Mouse (Mus musculus) right cerebral cortex, adult 18-20 months (tissue): ENCODE results near the gene Golim4.

Source experiments
- DNase-seq: peaks from one replicate; pipeline ENCODE4 v3.0.0; 2022; ENCODE audit warnings: mixed read lengths

Gene Golim4

DNA sequence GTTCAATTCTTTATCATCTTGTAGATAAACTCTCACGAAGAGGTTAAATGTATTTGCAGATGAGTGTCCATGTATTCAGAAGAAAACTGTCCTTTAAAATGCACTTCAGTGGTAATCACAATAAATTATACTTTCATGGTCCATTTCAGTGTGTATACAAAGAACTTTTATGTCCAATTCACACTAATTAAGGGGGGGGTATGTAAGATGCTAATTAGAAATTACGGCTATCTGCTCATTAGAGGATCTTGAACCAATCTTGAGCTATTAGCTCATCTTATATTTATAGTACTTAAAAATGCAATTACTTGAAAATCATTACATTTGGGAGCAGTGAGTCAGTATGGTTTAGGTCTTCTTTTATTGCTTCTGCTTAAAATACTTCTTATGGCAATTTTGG lies 31.6 kb downstream of the Golim4 start:
- no peak for DNase-seq

DNA sequence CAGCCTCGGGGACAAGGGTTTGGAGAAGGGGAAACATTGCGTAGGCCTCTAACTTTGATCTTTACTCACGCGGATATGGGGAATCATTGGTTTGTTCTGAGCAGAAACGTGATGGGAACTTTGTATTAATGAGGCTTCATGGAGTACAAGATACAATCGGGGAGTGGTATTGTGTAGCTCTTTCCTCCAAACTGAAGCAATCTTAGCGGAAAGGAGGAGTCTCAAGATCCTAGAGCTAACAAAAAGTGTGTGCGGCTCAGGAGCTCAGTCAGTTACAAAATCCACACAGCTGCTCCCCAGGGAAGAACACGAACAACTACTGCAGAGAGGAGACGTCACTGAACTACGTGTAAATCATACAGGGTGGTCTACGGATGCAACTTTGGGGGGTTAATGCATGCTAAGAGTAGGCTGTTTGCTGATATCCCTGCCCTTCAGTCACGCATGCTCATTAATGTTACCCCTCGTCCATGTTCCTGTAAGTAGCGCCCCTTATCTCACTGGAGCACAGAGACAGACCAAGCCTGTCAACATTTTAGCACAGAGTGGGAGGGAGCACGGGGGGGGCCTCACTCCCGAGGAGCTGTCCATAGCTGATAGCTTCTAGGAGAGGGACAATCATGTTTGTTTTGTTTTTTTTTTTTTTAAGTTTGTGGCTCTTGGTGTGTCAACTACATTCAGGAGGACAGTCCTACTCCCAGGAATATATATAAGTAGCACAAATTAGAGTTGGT lies 38.8 kb downstream of the Golim4 start:
- DNase-seq: no peak

DNA sequence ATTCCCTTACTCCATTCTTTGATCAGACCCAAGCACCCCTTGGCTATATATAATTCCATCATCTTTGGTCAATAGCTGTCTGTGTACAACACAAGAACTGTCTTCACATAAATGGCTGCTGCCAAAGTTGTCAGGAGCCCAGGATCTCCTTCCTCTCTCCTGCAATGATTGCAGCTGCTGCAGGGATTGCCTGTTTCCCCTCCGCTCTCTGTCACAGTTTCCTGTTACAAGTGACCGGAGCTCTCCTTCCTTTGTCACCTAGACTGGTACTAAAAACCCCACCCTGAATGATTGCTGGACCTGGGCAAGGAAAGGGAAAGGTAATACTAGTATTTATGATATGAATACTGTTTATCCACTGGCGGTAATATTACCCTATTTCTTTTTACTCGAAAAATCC lies 44.0 kb downstream of the Golim4 start:
- no peak for DNase-seq

DNA sequence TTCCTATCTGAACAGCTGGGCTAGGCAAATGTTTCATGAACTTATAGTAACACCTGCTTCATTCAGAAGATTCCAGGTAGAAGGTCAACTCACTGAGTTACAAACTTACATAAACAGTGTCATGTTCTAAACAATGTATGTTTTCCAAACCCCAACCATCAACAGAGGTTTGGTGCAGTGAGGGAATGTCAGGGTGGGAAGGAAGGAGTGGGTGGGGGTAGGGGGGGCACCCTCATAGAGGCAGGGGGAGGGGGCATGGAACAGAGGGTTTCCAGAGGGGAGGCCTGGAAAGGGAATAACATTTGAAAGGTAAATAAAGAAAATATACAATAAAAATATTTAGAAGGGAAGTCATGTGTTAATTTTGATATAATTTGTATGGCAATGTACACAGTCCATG lies 46.0 kb downstream of the Golim4 start:
- no peak for DNase-seq

DNA sequence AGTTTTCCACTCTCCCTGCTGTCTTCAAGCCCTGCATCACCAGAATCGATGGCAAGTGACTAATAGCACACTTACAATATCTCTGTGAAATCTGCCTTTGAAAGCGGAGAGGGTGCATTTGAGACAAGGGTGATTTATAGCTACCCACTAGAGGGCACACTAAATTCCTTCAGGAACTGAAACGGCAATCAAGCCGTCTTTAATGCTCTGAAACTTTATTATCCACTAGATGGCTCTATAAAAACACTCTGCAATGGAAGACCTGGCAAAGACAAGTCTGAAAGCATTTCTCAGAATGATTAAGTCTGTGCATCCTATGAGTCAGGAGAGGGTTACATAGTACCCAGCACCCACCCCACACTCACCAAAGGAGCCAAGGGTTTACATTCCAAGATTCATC lies 46.5 kb downstream of the Golim4 start:
- DNase-seq: peak; percentile 50

DNA sequence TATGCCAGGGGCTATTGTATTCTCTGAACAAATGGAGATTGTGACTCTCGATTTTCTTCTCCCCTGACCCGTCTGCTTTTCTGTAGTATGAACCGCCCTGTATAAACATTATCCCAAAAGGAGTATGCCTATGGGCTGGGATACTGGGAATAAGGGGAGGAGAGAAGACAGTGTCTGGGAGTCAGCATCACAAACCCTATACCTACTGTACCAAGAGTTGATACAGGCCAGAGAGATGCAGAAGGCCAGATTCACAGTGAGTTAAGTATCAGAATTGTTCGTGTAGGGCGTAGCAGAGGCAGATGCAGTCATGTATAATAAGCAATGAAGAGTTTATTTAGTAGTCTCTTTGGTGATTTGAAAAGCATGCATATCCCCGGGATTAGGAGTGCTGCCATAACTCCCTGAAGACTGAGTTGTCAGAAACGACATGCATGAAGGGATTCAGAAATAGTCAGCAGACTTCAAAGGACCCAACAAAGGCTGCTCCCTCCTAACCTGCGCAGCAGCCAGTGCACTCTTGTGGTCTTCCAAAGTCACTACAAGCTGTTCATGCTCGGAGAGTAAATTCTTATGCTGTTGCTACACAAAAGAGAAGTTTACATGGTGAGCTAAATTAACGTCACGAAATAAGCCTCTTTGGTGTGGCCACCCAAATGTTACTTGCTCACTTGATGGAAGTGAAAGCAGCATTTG lies 54.7 kb downstream of the Golim4 start:
- DNase-seq: no peak

DNA sequence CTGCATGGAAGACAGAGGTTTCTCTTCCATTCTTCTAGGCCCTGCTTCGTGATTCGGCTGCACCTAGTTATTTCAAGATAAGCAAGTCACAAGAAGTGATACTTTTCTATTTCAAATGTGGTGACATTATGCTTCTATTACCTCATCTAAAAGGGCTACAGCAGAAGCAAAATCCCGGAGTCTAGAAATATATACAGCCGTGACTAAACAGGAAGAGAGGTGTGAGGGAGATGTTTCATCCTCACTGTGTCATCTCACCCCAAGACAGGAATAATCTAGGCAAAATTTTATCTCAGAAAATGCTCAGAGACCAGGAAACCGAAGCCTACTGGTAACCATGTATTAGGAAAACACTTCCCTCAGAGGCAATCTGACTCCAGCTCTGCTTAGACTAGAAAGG lies 61.7 kb downstream of the Golim4 start:
- peak; percentile 9 for DNase-seq

DNA sequence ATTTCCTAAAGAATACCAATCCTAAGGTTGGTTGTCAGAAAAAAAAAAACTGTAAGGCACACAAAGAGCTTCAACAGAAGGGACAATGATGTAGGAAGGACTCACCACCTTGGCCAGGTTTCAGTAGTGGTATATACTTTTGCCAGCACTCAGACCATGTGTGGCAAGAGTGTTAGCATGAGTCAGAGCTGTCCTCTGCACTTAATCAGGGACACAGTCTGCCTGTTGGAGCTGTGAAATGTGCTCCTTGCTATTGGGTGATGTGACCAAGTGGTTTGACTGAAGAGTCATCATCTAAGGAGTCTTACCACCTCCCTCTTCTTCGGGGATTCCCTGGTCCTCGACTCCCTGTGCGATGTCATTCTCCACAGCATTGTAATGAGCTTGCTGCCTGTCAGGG lies 65.2 kb downstream of the Golim4 start:
- no peak for DNase-seq

DNA sequence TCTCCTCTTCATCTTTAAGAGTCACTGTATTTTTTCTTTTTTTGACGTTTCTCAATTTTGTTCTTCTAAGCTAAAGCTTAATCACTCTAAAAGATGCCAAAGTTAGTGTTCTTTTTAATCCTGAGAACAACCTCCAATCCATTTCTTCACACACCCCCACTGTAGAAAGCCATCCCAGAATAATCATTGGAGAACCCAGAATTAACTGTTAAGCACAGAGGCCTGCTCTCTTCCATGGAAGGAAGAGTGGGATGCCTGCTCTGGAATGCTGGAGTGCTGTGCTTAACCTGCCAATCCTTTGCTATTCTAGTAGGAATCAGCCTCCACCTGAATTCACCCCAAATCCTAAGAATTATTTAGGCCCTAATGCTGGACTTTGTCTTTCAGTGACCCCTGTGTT lies 67.4 kb downstream of the Golim4 start:
- no peak for DNase-seq

DNA sequence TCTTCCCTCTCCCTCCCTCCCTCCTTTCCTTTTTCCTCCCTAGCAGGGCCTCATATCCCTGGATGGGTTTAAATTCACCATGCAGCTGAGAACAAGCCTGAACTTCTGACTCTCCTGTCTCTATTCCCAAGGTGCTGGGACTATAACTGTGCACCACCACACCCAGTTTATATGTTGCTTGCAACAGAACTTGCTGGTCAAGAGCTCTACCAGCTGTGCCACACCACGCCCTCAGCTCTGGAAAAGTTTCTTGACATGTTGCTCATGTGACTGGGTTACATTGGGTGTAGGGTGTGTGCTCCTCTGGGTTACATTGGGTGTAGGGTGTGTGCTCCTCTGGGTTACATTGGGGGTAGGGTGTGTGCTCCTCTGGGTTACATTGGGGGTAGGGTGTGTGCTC lies 75.2 kb downstream of the Golim4 start:
- DNase-seq: no peak

DNA sequence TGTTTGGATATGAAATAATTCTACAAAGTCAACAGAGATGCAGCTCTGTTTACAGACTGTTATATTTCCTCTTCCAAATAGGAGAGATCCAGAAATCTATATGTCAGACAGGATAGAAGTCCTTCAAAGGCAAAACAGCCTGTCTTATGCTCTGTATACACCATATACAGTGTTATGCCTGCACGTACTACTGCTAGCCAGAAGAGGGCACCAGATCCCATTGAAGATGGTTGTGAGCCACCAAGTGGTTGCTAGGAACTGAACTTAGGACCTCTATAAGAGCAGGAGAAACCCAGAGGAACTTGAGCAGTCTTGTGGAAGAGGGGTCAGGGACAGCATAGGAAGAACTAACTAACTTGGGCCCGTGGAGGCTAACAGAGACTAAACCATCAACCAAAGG lies 77.5 kb downstream of the Golim4 start:
- no peak for DNase-seq

DNA sequence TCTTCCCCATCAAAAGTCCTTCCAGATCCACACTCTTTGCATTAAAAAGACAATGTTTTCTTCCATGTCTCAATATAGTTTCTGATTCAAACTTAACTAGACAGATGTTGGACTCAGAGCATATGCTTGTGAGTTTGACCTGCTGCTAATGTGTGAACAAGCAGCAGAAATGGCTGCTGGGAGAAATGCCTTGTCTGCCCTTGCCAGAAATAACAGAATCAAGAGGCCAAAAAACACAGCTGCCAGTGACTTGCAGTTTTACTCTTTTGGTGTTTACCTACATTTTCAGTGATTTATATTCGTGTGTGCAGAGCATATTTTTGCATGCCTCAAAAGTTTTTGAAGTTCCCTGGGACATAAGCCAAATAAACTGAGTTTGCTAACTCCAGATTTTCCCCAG lies 87.9 kb downstream of the Golim4 start:
- no peak for DNase-seq

DNA sequence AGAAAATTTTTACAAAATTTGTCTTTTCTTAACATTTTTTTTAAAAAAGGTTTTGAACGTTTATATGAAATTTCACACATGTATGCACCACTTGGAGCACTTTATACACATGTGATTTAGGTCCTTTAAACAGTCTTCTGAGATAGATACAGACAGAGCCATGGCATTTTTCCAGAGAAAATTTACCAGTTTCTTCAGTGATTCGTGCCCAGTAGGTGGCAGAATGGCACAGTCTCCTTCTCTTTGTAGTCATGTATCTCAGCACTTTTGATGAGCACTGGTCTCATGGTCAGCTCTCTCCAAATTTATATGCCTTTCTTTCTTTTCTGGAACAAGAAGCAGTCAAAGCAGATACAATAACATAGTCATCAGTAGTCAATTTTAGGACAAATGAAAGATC lies 92.5 kb downstream of the Golim4 start:
- no peak for DNase-seq

DNA sequence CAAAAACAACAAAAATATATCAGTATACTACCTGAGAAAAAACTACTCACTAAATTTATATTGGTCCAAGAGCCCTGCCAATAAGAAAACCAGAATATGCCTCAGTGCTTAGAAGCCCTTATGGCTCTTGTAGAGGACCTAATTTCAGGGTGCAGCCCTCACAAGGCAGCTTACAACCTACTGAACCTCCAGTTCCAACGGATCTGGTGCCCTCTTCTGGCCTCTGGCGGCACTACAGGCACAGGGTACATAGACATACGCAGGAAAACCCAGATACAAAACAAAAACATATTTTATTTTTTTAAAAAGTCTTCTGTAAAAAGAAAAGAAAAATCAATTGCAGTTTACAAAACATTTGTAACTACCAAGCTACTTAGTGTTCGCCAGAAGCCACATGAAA lies 95.1 kb downstream of the Golim4 start:
- DNase-seq: no peak

DNA sequence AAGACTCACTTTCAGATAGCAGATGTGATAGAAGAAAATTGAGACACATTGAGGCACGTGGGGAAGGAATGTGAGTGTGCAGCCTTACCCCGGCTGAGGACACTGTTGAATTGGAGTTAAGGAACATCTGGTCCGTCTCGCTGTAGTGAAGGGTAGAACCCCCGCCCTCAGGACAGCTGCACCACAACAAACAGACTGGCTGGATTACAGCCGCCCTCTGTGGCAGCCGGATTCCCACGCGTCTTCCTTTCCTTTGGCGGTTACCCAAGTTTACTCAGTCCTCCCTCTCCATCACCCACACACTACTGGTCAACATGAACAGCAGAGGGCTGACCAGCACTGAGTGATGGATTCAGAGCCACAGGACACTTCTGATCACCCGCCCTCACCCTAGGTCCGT lies 96.0 kb downstream of the Golim4 start:
- no peak for DNase-seq

DNA sequence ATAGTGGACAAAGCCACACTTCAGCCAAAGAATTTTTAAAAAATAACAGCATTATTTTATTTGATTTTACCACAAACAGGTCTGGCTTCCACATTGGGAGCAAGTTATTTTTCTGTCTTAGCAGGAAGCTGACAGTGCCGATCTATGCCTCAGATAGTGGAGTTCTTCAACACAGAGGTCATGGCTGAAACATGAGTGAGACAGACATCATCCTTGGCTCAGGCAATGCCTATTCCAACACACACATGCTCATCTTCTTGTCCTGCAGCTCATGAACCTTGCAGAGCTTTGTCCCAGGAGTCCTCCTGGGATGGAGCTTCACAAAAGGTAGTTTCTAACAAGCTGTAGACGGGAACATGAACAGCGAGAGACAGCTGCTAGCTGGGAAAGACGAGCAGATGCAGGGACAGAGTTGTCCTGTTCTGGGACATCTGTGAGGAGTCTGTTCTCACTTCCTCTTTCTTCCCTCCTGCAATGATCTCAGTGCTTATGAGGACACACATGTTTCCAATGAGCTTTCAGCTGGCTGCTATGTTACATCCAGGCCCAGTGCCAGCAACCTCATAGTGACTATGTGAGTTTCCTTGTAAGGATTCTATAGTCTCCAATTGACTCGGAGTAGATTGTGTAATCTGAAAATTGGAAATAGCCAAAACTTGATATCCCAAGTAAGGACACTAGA lies 121.3 kb downstream of the Golim4 start:
- DNase-seq: no peak

DNA sequence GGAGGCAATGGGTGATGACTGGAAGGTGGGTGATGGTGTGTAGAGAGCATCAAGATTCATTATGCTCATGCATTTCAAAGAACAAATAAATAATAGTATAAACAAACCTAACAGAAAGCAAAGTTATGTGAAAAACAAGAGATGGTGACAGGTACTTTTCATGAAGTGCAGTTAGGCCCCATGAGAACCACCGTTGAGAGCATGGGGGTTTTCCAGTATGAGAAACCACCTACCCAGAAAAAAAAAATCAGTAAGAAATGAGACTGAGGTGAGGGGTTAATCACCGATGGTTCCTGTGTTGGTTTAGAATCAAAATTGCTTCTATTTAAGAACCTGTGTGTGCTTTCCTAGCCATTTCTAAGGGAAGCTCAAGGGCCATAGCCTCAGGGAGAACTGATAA lies 121.9 kb downstream of the Golim4 start:
- no peak for DNase-seq
